Mouse (Mus musculus): ENCODE measurements at regions not wholly inside any gene's neighbourhood (a gene's known extent, or its start where the extent isn't known, plus 50 kb on each side); places are given as distances from the start of the nearest gene placed in this dataset.

DNA sequence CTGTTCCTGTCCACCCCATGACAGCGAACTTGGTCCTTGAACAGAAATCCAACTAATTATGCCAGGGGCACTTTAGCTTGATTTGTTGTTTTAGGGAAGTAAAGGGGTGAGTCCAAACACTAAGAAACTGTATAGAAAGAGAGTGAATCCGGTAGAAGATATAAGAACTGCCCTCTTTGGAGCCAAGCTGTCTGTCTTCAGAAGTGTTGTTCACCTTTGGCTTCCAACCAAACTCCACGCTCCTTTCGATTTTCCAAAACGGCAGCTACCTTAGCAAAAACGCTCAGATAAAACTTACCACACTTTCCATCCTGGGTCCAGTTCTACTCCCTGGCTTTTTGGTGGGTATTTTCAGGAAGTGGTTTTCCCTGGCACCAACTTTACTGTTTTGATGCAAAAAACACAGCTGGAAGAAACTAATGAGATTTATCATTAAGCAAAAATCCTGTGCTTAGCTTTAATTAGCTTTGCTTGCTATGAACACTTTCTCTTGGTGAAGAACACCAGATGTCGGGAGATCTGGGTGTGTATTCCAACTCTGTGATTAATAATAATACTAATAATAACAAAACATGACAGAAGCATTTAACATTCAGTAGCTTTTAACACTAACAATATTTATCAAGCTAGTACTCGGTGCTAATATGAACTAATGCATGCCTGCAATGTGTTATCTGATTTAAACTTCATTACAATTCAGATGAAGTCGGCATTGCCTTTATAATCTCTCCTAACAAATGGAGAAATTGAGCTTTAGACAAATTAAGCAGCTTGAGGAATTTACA is 365.3 kb downstream of the Ets1 start:
- 72% methylated on average over 9 of the region's 9 CpGs for WGBS (ENCODE audit: missing documents)

DNA sequence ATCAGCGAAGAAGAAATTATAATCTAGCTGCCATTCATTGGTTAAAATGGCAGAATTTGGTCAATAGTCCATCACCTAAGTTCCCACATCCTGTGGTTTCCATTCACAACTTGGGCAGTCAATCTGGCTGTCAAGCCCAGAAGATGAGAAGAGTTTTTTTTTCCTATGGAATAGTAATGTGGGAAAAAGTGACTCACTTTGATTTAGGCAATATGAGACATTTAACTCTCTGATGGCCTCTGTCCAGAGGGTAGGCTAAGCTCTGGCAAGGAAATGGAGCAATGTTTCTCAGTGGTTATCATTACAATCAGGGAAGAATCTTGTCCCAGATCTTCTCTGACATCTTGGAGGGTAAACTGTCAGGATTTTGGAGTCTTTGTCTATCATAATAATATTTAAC is 367.9 kb downstream of the Ets1 start:
- H3K4me3 ChIP-seq (ENCODE audit: inconsistent target), result no peak overlapping the region
- H3K36me3 ChIP-seq (ENCODE audit: inconsistent target), result no peaks in the 10 kb centered on the region
- no peak overlapping the region for H3K27ac ChIP-seq
- WGBS (ENCODE audit: missing documents), result 95% methylated on average over 1 of the region's 1 CpGs
- no peaks in the 10 kb centered on the region for H3K79me2 ChIP-seq (ENCODE audit: inconsistent target)

More for the DNA sequence above, 365.3 kb downstream of the Ets1 start:
- H3K4me3 ChIP-seq (ENCODE audit: inconsistent target), result no peak overlapping the region
- H3K36me3 ChIP-seq (ENCODE audit: inconsistent target), result no peaks in the 10 kb centered on the region
- no peaks in the 10 kb centered on the region for H3K79me2 ChIP-seq (ENCODE audit: inconsistent target)
- H3K27ac ChIP-seq, result no peak overlapping the region

DNA sequence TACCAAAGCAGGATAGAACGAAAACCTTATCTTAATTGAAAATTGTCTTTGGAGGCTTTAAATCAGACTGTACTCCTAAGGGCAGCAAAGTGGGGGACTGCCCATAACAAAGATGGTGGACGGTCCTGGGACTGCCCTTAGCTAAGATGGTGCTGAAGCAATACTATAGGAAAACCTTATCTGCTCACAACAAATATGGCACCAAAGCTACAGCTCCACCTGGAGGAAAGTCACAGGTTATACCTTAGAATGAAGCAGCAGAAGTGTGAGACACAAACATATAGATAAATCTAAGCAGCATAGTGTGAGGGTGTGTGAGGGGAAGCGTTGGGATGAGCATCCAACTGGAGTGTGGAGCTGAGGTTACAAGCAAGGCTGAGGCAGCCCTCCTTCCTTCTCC is 368.5 kb downstream of the Ets1 start:
- 86% methylated on average over 3 of the region's 3 CpGs for WGBS (ENCODE audit: missing documents)
- H3K36me3 ChIP-seq (ENCODE audit: inconsistent target), result no peaks in the 10 kb centered on the region
- no peak overlapping the region for H3K27ac ChIP-seq
- no peak overlapping the region for H3K4me3 ChIP-seq (ENCODE audit: inconsistent target)
- no peaks in the 10 kb centered on the region for H3K79me2 ChIP-seq (ENCODE audit: inconsistent target)

DNA sequence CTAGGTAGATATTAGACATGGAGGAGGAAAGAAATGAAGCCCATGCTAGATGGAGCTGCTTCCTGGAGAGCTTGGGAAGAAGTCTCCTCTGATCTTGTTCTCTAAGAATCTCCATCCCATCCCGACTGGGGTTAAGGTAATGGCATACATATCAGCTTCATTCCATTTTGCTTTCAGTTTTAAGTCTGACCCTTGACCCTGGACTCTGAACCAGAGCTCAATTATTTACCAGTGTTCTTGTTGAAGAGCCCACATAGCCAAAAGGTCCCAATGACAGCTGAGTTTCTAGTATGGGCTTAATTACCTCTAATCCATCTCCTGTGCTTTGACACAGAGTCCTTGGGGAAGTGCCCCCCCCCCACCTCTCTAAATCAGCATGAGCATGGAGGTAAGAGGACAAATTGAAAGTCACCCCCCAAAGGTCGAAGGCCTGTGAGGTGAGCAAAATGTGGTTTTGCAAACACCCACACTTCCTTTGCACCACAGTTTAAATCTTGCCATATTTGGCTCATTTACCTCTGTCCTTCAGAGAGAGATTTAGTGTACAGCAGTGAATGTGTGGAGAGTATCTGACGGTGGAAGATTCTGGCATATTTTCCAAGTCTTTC is 371.5 kb downstream of the Ets1 start:
- WGBS (ENCODE audit: missing documents), result 61% methylated on average over 3 of the region's 3 CpGs
- H3K36me3 ChIP-seq (ENCODE audit: inconsistent target), result no peaks in the 10 kb centered on the region
- H3K27ac ChIP-seq, result no peak overlapping the region
- H3K79me2 ChIP-seq (ENCODE audit: inconsistent target), result no peaks in the 10 kb centered on the region
- no peak overlapping the region for H3K4me3 ChIP-seq (ENCODE audit: inconsistent target)

DNA sequence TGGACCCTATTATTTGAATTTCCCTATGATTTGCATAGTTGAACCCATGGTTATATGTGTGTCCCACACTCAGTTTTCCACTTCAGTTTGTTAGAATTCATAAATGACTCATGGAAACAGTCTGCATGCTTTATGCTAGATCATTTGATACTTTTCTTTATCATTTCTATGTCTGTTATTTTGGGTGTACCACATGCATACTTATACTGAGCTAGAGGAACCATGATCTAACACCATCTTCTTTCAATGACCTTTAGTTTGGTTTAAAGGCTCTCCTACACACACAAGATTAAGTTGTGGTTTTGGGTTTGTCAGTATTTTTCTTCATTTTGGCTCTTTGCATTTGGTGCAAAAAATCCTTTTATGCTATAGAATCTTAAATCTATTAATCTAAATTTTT is 375.2 kb downstream of the Ets1 start:
- no peak overlapping the region for H3K4me3 ChIP-seq (ENCODE audit: inconsistent target)
- no peak overlapping the region for H3K27ac ChIP-seq
- no peaks in the 10 kb centered on the region for H3K36me3 ChIP-seq (ENCODE audit: inconsistent target)
- H3K79me2 ChIP-seq (ENCODE audit: inconsistent target), result no peaks in the 10 kb centered on the region

DNA sequence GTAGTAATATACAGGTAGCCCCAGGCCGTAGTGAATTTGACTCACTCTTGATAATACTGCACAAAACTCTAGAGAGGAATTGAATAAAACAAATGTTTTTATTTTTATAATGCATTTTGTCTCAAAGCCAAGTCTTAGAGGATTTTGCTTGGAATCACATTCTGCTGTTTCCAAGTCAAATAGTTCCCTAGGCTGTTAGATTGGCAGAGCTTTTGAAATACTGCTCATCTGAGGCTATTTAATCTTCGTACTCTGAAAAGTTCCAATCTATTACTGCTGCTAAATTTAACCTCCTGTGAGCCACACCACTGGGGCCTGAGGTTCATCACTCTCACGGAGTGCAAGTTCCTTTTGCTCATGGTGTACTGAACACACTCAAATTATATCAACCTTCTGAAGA is 399.4 kb downstream of the Ets1 start:
- Histone ChIP-seq H3K79me2 (ENCODE audit: inconsistent target) (no peaks in the 10 kb centered on the region), H3K4me3 (ENCODE audit: inconsistent target) (no peak overlapping the region), H3K36me3 (ENCODE audit: inconsistent target) (no peaks in the 10 kb centered on the region), H3K27ac (no peak overlapping the region)
- WGBS (ENCODE audit: missing documents), result 92% methylated on average over 3 of the region's 3 CpGs

DNA sequence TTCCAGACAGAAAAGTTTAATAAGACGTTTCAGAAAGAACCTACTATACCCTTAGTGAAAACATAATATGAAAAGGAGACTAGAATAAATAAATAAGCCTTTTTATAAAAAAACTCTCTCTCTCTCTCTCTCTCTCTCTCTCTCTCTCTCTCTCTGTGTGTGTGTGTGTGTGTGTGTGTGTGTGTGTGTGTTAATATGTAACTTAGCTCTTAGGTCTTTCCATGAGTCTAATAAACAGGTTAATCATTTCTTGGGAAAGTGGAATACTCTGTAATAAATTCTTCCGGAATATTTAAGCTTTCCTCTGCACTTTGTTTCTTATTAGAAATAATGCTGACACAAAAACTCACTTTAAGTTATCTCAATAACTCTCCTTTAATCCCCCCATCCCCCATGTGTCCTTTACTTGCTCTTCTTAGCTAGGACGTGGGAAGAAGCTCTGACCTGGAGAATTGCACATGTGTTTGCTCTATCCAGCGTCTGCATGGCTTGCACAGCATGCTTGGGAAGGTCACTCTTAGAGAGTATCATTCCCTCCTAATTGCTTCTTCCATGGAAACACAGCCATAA is 403.3 kb downstream of the Ets1 start:
- Histone ChIP-seq H3K79me2 (ENCODE audit: inconsistent target) (no peaks in the 10 kb centered on the region), H3K27ac (no peak overlapping the region), H3K36me3 (ENCODE audit: inconsistent target) (no peaks in the 10 kb centered on the region), H3K4me3 (ENCODE audit: inconsistent target) (no peak overlapping the region)
- 76% methylated on average over 4 of the region's 4 CpGs for WGBS (ENCODE audit: missing documents)

DNA sequence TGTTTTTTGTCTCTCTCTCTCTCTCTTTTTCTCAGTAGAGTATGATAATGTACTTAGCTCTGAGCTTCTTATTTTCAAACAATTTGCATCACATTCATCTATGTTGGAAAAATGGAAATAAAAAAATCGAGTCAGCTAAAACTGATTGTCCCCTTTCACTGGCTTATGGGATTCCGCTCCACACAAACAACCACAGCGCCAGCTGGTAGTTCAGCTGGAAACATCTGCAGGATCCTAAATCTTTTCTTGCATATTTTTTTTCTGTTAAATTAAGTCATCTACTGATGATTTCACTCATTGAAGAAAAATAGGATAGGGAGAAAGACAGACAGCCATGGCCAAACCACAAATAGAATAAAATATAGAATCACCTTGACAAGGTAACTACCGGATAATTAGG is 414.8 kb downstream of the Ets1 start:
- WGBS (ENCODE audit: missing documents), result 85% methylated on average over 4 of the region's 4 CpGs
- H3K27ac ChIP-seq, result no peak overlapping the region
- no peak overlapping the region for H3K4me3 ChIP-seq (ENCODE audit: inconsistent target)
- no peaks in the 10 kb centered on the region for H3K79me2 ChIP-seq (ENCODE audit: inconsistent target)
- H3K36me3 ChIP-seq (ENCODE audit: inconsistent target), result no peaks in the 10 kb centered on the region

DNA sequence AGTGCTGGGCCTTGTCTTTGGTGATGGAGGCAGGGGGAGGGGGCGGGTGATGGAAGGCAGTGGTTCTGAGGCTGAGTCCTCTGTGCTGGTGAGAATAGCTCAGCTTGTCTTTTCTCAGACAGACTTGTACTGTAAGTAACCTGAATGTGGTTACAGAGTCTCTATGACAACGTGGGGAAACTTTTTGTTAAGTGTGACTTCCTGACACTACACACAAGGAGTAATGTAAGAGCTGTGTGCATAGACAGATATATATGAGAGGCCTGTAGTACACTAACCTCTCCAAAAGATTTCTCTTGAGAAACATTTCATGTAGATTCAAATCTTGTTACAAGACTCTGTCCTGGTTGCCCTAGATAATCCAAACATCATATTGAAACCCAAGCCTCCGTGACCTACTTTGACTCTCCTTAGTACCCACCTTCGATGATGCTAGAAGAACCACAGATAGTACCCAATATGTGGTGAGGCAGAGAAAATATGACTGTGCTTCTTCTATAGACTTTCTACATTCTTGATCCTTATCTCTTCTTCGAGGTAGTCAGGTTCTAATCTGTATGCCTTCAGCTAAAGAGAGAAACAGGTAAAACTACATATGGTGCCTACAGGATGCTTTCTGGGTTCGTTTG is 424.7 kb downstream of the Ets1 start:
- 71% methylated on average over 6 of the region's 6 CpGs for WGBS (ENCODE audit: missing documents)

DNA sequence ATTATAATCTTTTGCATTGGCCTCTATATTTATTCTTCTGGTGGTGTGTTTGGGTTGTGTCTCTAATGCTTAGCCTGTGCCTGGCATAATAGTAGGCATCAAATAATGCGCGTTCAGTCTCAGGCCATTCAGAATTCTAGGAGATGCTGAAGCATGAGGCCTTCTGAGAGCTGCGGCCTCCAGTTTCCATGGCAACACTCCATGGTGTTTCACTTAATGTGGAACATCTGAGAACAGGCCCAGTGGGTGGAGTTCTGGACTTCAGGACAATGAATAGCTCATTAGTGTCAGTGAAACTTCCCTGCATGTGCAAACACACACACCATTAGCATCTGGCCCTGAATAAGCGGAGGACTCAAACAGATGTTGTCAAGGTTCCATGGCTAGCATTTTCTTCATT is 426.5 kb downstream of the Ets1 start:
- Histone ChIP-seq H3K36me3 (ENCODE audit: inconsistent target) (no peaks in the 10 kb centered on the region), H3K27ac (no peak overlapping the region), H3K79me2 (ENCODE audit: inconsistent target) (no peaks in the 10 kb centered on the region), H3K4me3 (ENCODE audit: inconsistent target) (no peak overlapping the region)
- 90% methylated on average over 4 of the region's 4 CpGs for WGBS (ENCODE audit: missing documents)

More for the DNA sequence above, 424.7 kb downstream of the Ets1 start:
- no peaks in the 10 kb centered on the region for H3K79me2 ChIP-seq (ENCODE audit: inconsistent target)
- H3K4me3 ChIP-seq (ENCODE audit: inconsistent target), result no peak overlapping the region
- no peaks in the 10 kb centered on the region for H3K36me3 ChIP-seq (ENCODE audit: inconsistent target)
- no peak overlapping the region for H3K27ac ChIP-seq

DNA sequence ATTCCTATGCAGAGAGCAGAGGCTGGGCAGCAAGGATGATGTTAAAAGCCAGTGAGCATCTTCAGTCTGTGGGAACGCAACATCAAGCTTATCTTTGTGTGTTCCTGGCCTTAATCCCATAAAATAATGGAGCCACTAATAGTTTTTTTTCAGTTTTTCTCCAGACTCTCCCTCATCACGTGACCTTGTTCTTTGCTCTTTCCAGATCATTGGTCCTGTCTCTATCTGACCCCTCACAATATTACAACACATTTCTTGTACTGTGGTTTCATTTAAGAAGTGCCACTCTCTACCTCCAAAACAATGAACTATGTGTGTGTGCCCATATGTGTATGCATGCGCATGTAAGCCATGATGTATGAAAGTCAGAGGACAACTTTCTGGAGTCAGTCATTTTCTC is 429.3 kb downstream of the Ets1 start:
- no peaks in the 10 kb centered on the region for H3K36me3 ChIP-seq (ENCODE audit: inconsistent target)
- 94% methylated on average over 3 of the region's 3 CpGs for WGBS (ENCODE audit: missing documents)
- no peak overlapping the region for H3K27ac ChIP-seq
- H3K79me2 ChIP-seq (ENCODE audit: inconsistent target), result no peaks in the 10 kb centered on the region
- no peak overlapping the region for H3K4me3 ChIP-seq (ENCODE audit: inconsistent target)

DNA sequence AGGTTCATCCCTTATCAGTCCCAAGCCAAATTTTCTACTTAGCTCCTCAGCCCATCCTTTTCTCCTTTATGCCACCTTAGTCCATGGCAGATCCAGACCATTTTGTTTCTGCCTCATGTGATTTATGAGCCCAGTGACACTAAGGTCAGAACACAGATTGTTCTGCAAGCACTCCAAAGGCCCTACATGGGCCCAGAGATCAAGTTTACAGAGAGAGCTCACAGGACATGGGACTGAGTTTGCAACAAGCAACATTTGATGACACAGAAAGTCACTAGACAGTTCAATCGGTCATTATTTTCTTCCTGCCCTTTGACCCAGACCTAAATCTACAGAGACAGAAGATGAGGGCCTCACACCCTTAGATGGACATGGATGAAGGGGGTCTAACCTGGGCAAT is 431.5 kb downstream of the Ets1 start:
- H3K36me3 ChIP-seq (ENCODE audit: inconsistent target), result no peaks in the 10 kb centered on the region
- H3K27ac ChIP-seq, result no peak overlapping the region
- H3K4me3 ChIP-seq (ENCODE audit: inconsistent target), result no peak overlapping the region
- WGBS (ENCODE audit: missing documents), result 100% methylated on average over 1 of the region's 1 CpGs
- H3K79me2 ChIP-seq (ENCODE audit: inconsistent target), result no peaks in the 10 kb centered on the region

DNA sequence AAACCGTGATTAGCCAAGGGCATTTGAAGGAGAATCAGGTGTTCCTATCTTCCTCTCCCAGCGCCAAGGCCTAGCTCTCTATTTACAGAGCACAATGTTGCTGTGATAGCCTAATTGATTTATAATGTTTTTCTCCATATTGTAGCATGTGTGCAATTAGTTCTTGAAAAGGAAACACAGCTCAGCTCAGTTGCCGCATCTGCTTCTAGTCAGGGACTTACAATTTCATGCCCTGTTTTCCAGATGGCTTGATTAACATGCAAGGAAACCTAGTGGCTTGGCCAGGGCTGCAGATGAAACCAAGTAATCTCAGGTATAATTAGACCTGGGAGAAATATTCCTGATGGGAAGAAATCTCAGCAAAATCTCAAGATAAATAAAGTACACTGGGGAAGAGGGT is 434.1 kb downstream of the Ets1 start:
- WGBS (ENCODE audit: missing documents), result 97% methylated on average over 3 of the region's 3 CpGs
- no peaks in the 10 kb centered on the region for H3K36me3 ChIP-seq (ENCODE audit: inconsistent target)
- H3K79me2 ChIP-seq (ENCODE audit: inconsistent target), result no peaks in the 10 kb centered on the region
- no peak overlapping the region for H3K27ac ChIP-seq
- H3K4me3 ChIP-seq (ENCODE audit: inconsistent target), result no peak overlapping the region

DNA sequence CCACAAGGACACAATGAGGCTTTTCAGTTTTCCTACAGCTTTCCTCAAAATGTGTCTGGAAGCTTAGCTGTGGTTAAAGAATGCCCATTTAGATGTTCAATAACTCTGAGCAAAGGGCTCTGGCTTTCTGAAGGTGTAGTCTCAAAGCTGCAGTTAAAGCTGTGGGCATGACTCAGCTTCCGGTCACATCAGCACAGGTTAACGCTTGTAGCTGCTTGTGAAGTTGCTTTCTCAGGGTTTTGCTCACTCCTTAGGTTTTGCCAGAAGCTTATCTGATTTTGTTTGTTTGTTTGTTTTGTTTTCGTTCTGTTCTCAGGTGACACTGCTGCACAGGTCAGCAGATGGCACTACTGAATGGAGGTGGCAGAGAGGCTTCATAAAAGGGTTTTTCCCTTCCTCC is 444.2 kb downstream of the Ets1 start:
- 3% methylated on average over 3 of the region's 3 CpGs for WGBS (ENCODE audit: missing documents)
- H3K79me2 ChIP-seq (ENCODE audit: inconsistent target), result no peaks in the 10 kb centered on the region
- no peak overlapping the region for H3K4me3 ChIP-seq (ENCODE audit: inconsistent target)
- no peak overlapping the region for H3K27ac ChIP-seq
- no peaks in the 10 kb centered on the region for H3K36me3 ChIP-seq (ENCODE audit: inconsistent target)

DNA sequence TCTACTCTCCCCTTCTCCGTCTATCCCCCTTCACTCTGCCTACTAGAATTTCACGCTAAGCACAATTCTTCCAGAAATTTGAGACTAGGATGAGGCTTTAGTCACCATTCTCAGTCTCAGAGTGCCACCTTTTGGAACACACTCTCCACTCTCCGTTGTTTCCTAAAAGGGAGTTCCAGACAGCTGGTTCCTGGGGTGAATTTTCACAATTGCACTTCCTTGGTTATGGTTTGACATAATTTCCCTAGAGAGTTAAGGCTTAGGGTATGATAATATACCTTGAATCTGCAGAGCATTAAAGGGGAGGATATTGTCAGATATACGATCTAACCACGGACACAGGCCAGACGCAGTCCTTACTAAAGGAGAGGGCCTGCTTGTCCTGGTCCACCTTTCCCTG is 444.8 kb downstream of the Ets1 start:
- H3K4me3 ChIP-seq (ENCODE audit: inconsistent target), result no peak overlapping the region
- no peaks in the 10 kb centered on the region for H3K79me2 ChIP-seq (ENCODE audit: inconsistent target)
- no peak overlapping the region for H3K27ac ChIP-seq
- no peaks in the 10 kb centered on the region for H3K36me3 ChIP-seq (ENCODE audit: inconsistent target)
- 62% methylated on average over 6 of the region's 6 CpGs for WGBS (ENCODE audit: missing documents)

Measured in macrophage (primary cell).